Mouse (Mus musculus) embryonic facial prominence, embryonic 15.5 days (tissue): ENCODE results near the gene Treml4. TPM values are rescaled to one million over a fixed set of nuclear protein-coding genes. Genes with fewer than 3 reads are reported as not detected.

ENCODE experiments used
- ATAC-seq: fragments of 200-750 bp; cut with Nextera tagmentation; 2 replicates; pipeline ENCODE4 v1.8.0; 2017; ENCODE audit warnings: low read depth, moderate TSS enrichment; ENCODE audit not compliant: insufficient number of reproducible peaks, low FRiP score, low TSS enrichment
- H3K27ac ChIP-seq: fragments of 300-500 bp; sonication (generic); replicated peaks from 2 replicates; pipeline ENCODE4 v1.5.1; 2015; ENCODE audit warnings: mild to moderate bottlenecking, inconsistent platforms
- H3K27me3 ChIP-seq: fragments of 300-500 bp; sonication (generic); 2 replicates; pipeline ENCODE4 v1.6.1; 2015; ENCODE audit warnings: inconsistent platforms
- H3K36me3 ChIP-seq: fragments of 300-500 bp; sonication (generic); 2 replicates; pipeline ENCODE4 v1.6.1; 2015; ENCODE audit warnings: mild to moderate bottlenecking, inconsistent platforms
- H3K4me1 ChIP-seq: fragments of 300-500 bp; sonication (generic); 2 replicates; pipeline ENCODE4 v1.6.1; 2015; ENCODE audit warnings: inconsistent platforms
- H3K4me2 ChIP-seq: fragments of 300-500 bp; sonication (generic); replicated peaks from 2 replicates; pipeline ENCODE4 v1.6.1; 2015; ENCODE audit warnings: mild to moderate bottlenecking, inconsistent platforms
- H3K4me3 ChIP-seq: fragments of 300-500 bp; sonication (generic); replicated peaks from 2 replicates; pipeline ENCODE4 v1.5.1; 2015; ENCODE audit warnings: mild to moderate bottlenecking, inconsistent platforms
- H3K9ac ChIP-seq: fragments of 300-500 bp; sonication (generic); 2 replicates; pipeline ENCODE4 v1.6.1; 2015; ENCODE audit warnings: inconsistent platforms
- H3K9me3 ChIP-seq: fragments of 300-500 bp; sonication (generic); replicated peaks from 2 replicates; pipeline ENCODE4 v1.6.1; 2016; ENCODE audit warnings: inconsistent platforms
- WGBS: fragments of 180-500 bp; shearing (Covaris S2); methylation state at CpG from one replicate; pipeline ENCODE4 v1.1.7; 2015; 5-methylcytosine and 5-hydroxymethylcytosine counted together
- polyA plus RNA-seq: library from polyadenylated mRNA; unstranded; fragments of >200 nt; fragmentation: Nextera tagmentation; extraction: Ambion mirVana; gene quantifications from 2 replicates; pipeline ENCODE4 v1.2.1, GENCODE M21; 2015

Treml4 gene
- polyA plus RNA-seq = 0.15 and 0.42 TPM in 2 replicates

- Histone ChIP-seq H3K4me1 (no peaks in the 10 kb centered on the region), H3K9me3 (no peaks in the 10 kb centered on the region), H3K36me3 (no peaks in the 10 kb centered on the region), H3K27me3 (no peaks in the 10 kb centered on the region), H3K9ac (no peak within 1 kb of the TSS), H3K27ac (no peak within 1 kb of the TSS), H3K4me3 (no peak within 1 kb of the TSS), H3K4me2 (no peak within 1 kb of the TSS)
- WGBS = 71% methylated on average over 3 of the region's 3 CpGs
- ATAC-seq = no peak
Measured at GRCm38 (mm10) chr17:48263741-48264362, at the start of gene Treml4. TSS of gene Treml4 (plus strand) at chr17:48264295.

- no peak overlapping the region for H3K9ac ChIP-seq
- no peaks in the 10 kb centered on the region for H3K27me3 ChIP-seq
- no peak overlapping the region for H3K27ac ChIP-seq
- no peaks in the 10 kb centered on the region for H3K36me3 ChIP-seq
- no peak overlapping the region for H3K4me3 ChIP-seq
- no peaks in the 10 kb centered on the region for H3K4me1 ChIP-seq
- H3K9me3 ChIP-seq = no peaks in the 10 kb centered on the region
- 68% methylated on average over 1 of the region's 1 CpGs for WGBS
- H3K4me2 ChIP-seq = no peak overlapping the region
- no peak for ATAC-seq
Measured at GRCm38 (mm10) chr17:48215429-48215828, 48.7 kb upstream of the Treml4 start.

- Histone ChIP-seq H3K4me2 (no peak overlapping the region), H3K4me1 (no peaks in the 10 kb centered on the region), H3K4me3 (no peak overlapping the region), H3K36me3 (no peaks in the 10 kb centered on the region), H3K27me3 (no peaks in the 10 kb centered on the region), H3K9ac (no peak overlapping the region), H3K27ac (no peak overlapping the region), H3K9me3 (no peaks in the 10 kb centered on the region)
- no peak for ATAC-seq
- 83% methylated on average over 7 of the region's 7 CpGs for WGBS
Measured at GRCm38 (mm10) chr17:48230680-48231079, 33.4 kb upstream of the Treml4 start.

- H3K9ac ChIP-seq = no peak within 1 kb of the TSS
- H3K9me3 ChIP-seq = no peaks in the 10 kb centered on the region
- H3K27me3 ChIP-seq = no peaks in the 10 kb centered on the region
- no peak for ATAC-seq
- no peak within 1 kb of the TSS for H3K4me2 ChIP-seq
- WGBS = 79% methylated on average over 6 of the region's 6 CpGs
- H3K4me3 ChIP-seq = no peak within 1 kb of the TSS
- no peaks in the 10 kb centered on the region for H3K36me3 ChIP-seq
- H3K4me1 ChIP-seq = no peaks in the 10 kb centered on the region
- H3K27ac ChIP-seq = no peak within 1 kb of the TSS
Measured at GRCm38 (mm10) chr17:48232518-48232917, 31.6 kb upstream of the Treml4 start, which contains the start of gene Trem1. TSS of gene Trem1 (plus strand) at chr17:48232768.

- Histone ChIP-seq H3K4me1 (no peaks in the 10 kb centered on the region), H3K4me3 (no peak overlapping the region), H3K4me2 (no peak overlapping the region), H3K9me3 (no peaks in the 10 kb centered on the region), H3K9ac (no peak overlapping the region), H3K36me3 (no peaks in the 10 kb centered on the region), H3K27me3 (no peaks in the 10 kb centered on the region), H3K27ac (no peak overlapping the region)
- ATAC-seq = no peak
- 86% methylated on average over 4 of the region's 4 CpGs for WGBS
Measured at GRCm38 (mm10) chr17:48233789-48234188, 30.3 kb upstream of the Treml4 start.

- Histone ChIP-seq H3K36me3 (no peaks in the 10 kb centered on the region), H3K9ac (no peak overlapping the region), H3K9me3 (no peaks in the 10 kb centered on the region), H3K4me1 (no peaks in the 10 kb centered on the region), H3K27ac (no peak overlapping the region), H3K27me3 (no peaks in the 10 kb centered on the region), H3K4me2 (no peak overlapping the region), H3K4me3 (no peak overlapping the region)
- no peak for ATAC-seq
- WGBS = 50% methylated on average over 5 of the region's 5 CpGs
Measured at GRCm38 (mm10) chr17:48234550-48234949, 29.5 kb upstream of the Treml4 start.

- Histone ChIP-seq H3K36me3 (no peaks in the 10 kb centered on the region), H3K9me3 (no peaks in the 10 kb centered on the region), H3K4me2 (no peak overlapping the region), H3K27ac (no peak overlapping the region), H3K4me1 (no peaks in the 10 kb centered on the region), H3K9ac (no peak overlapping the region), H3K27me3 (no peaks in the 10 kb centered on the region), H3K4me3 (no peak overlapping the region)
- WGBS = 59% methylated on average over 4 of the region's 4 CpGs
- ATAC-seq = no peak
Measured at GRCm38 (mm10) chr17:48235773-48236370, 28.2 kb upstream of the Treml4 start.

- H3K4me1 ChIP-seq = no peaks in the 10 kb centered on the region
- no peak for ATAC-seq
- 91% methylated on average over 8 of the region's 8 CpGs for WGBS
Measured at GRCm38 (mm10) chr17:48237621-48238020, 26.5 kb upstream of the Treml4 start.

GRCm38 (mm10) chr17:48247221-48247928 lies 16.7 kb upstream of the Treml4 start, which contains the start of gene Trem3:
TSS of gene Trem3 (plus strand) at chr17:48247777.
- no peak within 1 kb of the TSS for H3K27ac ChIP-seq
- ATAC-seq = no peak
- H3K4me1 ChIP-seq = no peaks in the 10 kb centered on the region
- H3K4me2 ChIP-seq = no peak within 1 kb of the TSS
- no peaks in the 10 kb centered on the region for H3K27me3 ChIP-seq
- H3K9ac ChIP-seq = no peak within 1 kb of the TSS
- 60% methylated on average over 11 of the region's 11 CpGs for WGBS
- H3K36me3 ChIP-seq = no peaks in the 10 kb centered on the region
- H3K4me3 ChIP-seq = no peak within 1 kb of the TSS
- H3K9me3 ChIP-seq = no peaks in the 10 kb centered on the region

More at GRCm38 (mm10) chr17:48237621-48238020, 26.5 kb upstream of the Treml4 start:
- H3K27ac ChIP-seq = no peak overlapping the region
- H3K4me2 ChIP-seq = no peak overlapping the region
- no peaks in the 10 kb centered on the region for H3K36me3 ChIP-seq
- H3K27me3 ChIP-seq = no peaks in the 10 kb centered on the region
- H3K9ac ChIP-seq = no peak overlapping the region
- H3K9me3 ChIP-seq = no peaks in the 10 kb centered on the region
- H3K4me3 ChIP-seq = no peak overlapping the region

GRCm38 (mm10) chr17:48249039-48249438 lies 15.1 kb upstream of the Treml4 start:
- H3K9ac ChIP-seq = no peak overlapping the region
- no peak for ATAC-seq
- no peaks in the 10 kb centered on the region for H3K9me3 ChIP-seq
- no peak overlapping the region for H3K27ac ChIP-seq
- no peaks in the 10 kb centered on the region for H3K4me1 ChIP-seq
- no peaks in the 10 kb centered on the region for H3K27me3 ChIP-seq
- no peak overlapping the region for H3K4me2 ChIP-seq
- no peak overlapping the region for H3K4me3 ChIP-seq
- no peaks in the 10 kb centered on the region for H3K36me3 ChIP-seq

- H3K4me2 ChIP-seq = no peak overlapping the region
- H3K4me3 ChIP-seq = no peak overlapping the region
- H3K9ac ChIP-seq = no peak overlapping the region
- no peaks in the 10 kb centered on the region for H3K9me3 ChIP-seq
- WGBS = 77% methylated on average over 11 of the region's 11 CpGs
- H3K4me1 ChIP-seq = no peaks in the 10 kb centered on the region
- no peak for ATAC-seq
- no peaks in the 10 kb centered on the region for H3K36me3 ChIP-seq
- no peaks in the 10 kb centered on the region for H3K27me3 ChIP-seq
- no peak overlapping the region for H3K27ac ChIP-seq
Measured at GRCm38 (mm10) chr17:48249501-48249900, 14.6 kb upstream of the Treml4 start.
